In the genomic region with DNA sequence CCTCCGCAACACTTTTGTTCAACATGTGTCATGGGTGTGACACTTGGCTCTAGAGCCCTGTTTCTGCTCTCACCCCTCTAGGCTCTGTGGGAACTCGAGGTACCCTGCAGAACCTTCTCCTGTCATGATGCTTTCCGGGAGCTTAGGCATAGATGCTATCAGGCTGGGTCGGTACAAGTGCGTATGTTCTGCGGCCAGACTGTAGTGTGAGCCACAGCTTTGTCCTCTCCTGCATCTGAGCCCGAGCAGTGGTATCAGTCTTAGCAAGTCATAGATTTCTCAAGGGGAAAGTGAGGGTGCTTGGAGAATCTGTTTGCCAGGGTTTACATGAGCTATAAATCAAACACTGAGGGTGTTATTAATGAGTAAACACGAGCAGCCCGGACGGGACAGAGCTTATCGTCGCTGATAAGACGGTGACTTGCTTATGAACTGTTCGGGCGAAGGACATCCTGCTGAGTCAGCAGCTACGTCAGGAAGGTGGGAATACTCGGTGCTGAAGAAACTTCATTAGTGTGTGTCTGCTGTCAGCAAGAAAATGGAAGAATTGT, we compare ENCODE assay signal across 15 mouse cellular contexts. TPM values are rescaled to one million over a fixed set of nuclear protein-coding genes. Genes with fewer than 3 reads are reported as not detected.
DNase-seq lines count a peak whose midpoint lies in the region; ATAC-seq and TF ChIP-seq lines count a peak whose summit lies in the region.
"Had no signal": no experiment of that assay in that cellular context is flagged by ENCODE, and none has a peak within 500 bp of the region (broad histone marks: within the 10 kb centered on the region; RNA-seq: fewer than 3 reads in every experiment).

No protein-coding gene starts in this region.

- no peak overlapping the region for H3K9ac ChIP-seq in kidney, postnatal 0 days (ENCODE audit: low read depth, low read length)
- no peak overlapping the region for H3K9ac ChIP-seq in ES-E14 (ENCODE audit: insufficient read depth, low read depth, low read length, poor library complexity, severe bottlenecking)
- H3K9ac ChIP-seq in intestine, embryonic 15.5 days, result no peak overlapping the region
- no peak overlapping the region for H3K9ac ChIP-seq in forebrain, postnatal 0 days

- no peak for TF ChIP-seq CTCF in kidney, postnatal 0 days (IDR thresholded peaks at IDR 0.05; ENCODE audit: low read depth)
- TF ChIP-seq CTCF in forebrain, postnatal 0 days (IDR thresholded peaks at IDR 0.05; ENCODE audit: low read depth), result no peak

- peaks cover 11% of the 10 kb centered on the region; the same call in 1 of the 2 replicates for H3K4me1 ChIP-seq in kidney, postnatal 0 days (replicated peaks; ENCODE audit: insufficient read depth, low read length)
- no peaks in the 10 kb centered on the region for H3K4me1 ChIP-seq in ES-E14 (ENCODE audit: control insufficient read depth in 2 of 2, insufficient read depth in 2 of 2, low read length in 2 of 2, poor library complexity in 1 of 2)
- peaks cover 5% of the 10 kb centered on the region; the same call in 1 of the 2 replicates for H3K4me1 ChIP-seq in intestine, embryonic 15.5 days (replicated peaks)
- no peaks in the 10 kb centered on the region for H3K4me1 ChIP-seq in forebrain, postnatal 0 days (ENCODE audit: insufficient read depth)

- H3K27me3 ChIP-seq in kidney, postnatal 0 days (ENCODE audit: insufficient read depth, low read length), result no peaks in the 10 kb centered on the region
- H3K27me3 ChIP-seq in intestine, embryonic 15.5 days (replicated peaks), result peaks cover 16% of the 10 kb centered on the region
- H3K27me3 ChIP-seq in forebrain, postnatal 0 days (ENCODE audit: insufficient read depth, low read length), result no peaks in the 10 kb centered on the region

- no peak overlapping the region for H3K4me3 ChIP-seq in kidney, postnatal 0 days (replicated peaks; ENCODE audit: low read depth, low read length)
- no peak overlapping the region for H3K4me3 ChIP-seq in ES-E14 (ENCODE audit: insufficient read depth in 1 of 2, low read depth in 1 of 2, low read length in 2 of 2, poor library complexity in 1 of 2, severe bottlenecking in 1 of 2)
- no peak overlapping the region for H3K4me3 ChIP-seq in intestine, embryonic 15.5 days (replicated peaks)
- H3K4me3 ChIP-seq in forebrain, postnatal 0 days (ENCODE audit: low read depth, low read length), result no peak overlapping the region

- no peaks in the 10 kb centered on the region for H3K9me3 ChIP-seq in kidney, postnatal 0 days (replicated peaks; ENCODE audit: low read length)
- no peaks in the 10 kb centered on the region for H3K9me3 ChIP-seq in ES-E14 (ENCODE audit: control insufficient read depth, insufficient read depth, low read depth, low read length)
- H3K9me3 ChIP-seq in intestine, embryonic 15.5 days, result no peaks in the 10 kb centered on the region
- H3K9me3 ChIP-seq in forebrain, postnatal 0 days (ENCODE audit: low read length), result no peaks in the 10 kb centered on the region

- peak overlapping the region; percentile 14; the same call in 1 of the 2 replicates for H3K4me2 ChIP-seq in kidney, postnatal 0 days (ENCODE audit: low read length)
- H3K4me2 ChIP-seq in intestine, embryonic 15.5 days (replicated peaks), result no peak overlapping the region
- no peak overlapping the region for H3K4me2 ChIP-seq in forebrain, postnatal 0 days (ENCODE audit: low read depth)

- no peak overlapping the region for H3K27ac ChIP-seq in kidney, postnatal 0 days
- no peak overlapping the region for H3K27ac ChIP-seq in ES-E14 (ENCODE audit: insufficient read depth, low read depth, low read length, poor library complexity, severe bottlenecking)
- H3K27ac ChIP-seq in intestine, embryonic 15.5 days, result no peak overlapping the region
- no peak overlapping the region for H3K27ac ChIP-seq in forebrain, postnatal 0 days (ENCODE audit: low read depth, low read length)

- H3K36me3 ChIP-seq in kidney, postnatal 0 days (ENCODE audit: insufficient read depth, low read length), result no peaks in the 10 kb centered on the region
- no peaks in the 10 kb centered on the region for H3K36me3 ChIP-seq in ES-E14 (ENCODE audit: control insufficient read depth, insufficient read depth, low read length, poor library complexity, severe bottlenecking)
- H3K36me3 ChIP-seq in intestine, embryonic 15.5 days, result no peaks in the 10 kb centered on the region
- no peaks in the 10 kb centered on the region for H3K36me3 ChIP-seq in forebrain, postnatal 0 days (ENCODE audit: insufficient read depth)

- 28% methylated on average over 17 of the region's 17 CpGs for WGBS in kidney, postnatal 0 days
- 27% methylated on average over 17 of the region's 17 CpGs for WGBS in intestine, embryonic 15.5 days
- 72% methylated on average over 17 of the region's 17 CpGs for WGBS in forebrain, postnatal 0 days

- in situ Hi-C loops in ES-E14 (cut with MboI; ENCODE audit: low sequenced_read_pairs in 2 of 2, unreplicated experiment in 2 of 2), result no loop called here

- peak; percentile 24 for DNase-seq in kidney, postnatal 0 days (ENCODE audit: low spot score)
- DNase-seq in kidney, postnatal 14 days, result no peak
- no peak for DNase-seq in ES-E14 (ENCODE audit: low read depth, low spot score)
- DNase-seq in adrenal gland, postnatal 10 days, result peak; percentile 56
- no peak for DNase-seq in cerebellum, adult 11 months
- DNase-seq in forebrain, postnatal 0 days, result no peak
- DNase-seq: embryo, embryonic 11 days; thymus, postnatal 4 days had no signal

- ATAC-seq in kidney, postnatal 0 days (replicated peaks; ENCODE audit: low FRiP score, low read depth), result no peak
- ATAC-seq in intestine, embryonic 15.5 days, result peak; percentile 86
- no peak for ATAC-seq in cerebellum, adult (ENCODE audit: insufficient number of reproducible peaks, low FRiP score, low TSS enrichment)
- ATAC-seq in forebrain, postnatal 0 days, result no peak
- ATAC-seq: hindbrain, embryonic 16.5 days had no signal

TF ChIP-seq in ES-E14, 5 proteins besides CTCF, POLR2A, EP300 and RAD21:
- peak; percentile 92 for TF ChIP-seq MAFK (IDR thresholded peaks at IDR 0.05; ENCODE audit: insufficient read depth, low read depth, low read length)
- TF ChIP-seq ZC3H11A (IDR thresholded peaks at IDR 0.05; ENCODE audit: borderline replicate concordance, low read depth, low read length), result no peak

RNA-seq across cellular contexts. Expression of a gene that starts 10.1 kb away (rescaled TPM):
- 22.8 and 24.2 TPM in 2 replicates for polyA plus RNA-seq in kidney, postnatal 0 days (2015; fragmentation: Nextera tagmentation; extraction: Ambion mirVana)
- 28.4 and 57.8 TPM in 2 replicates for total RNA-seq in ES-E14 (2012; rRNA removed)
- total RNA-seq in adrenal gland, postnatal 10 days (2021), result 10 to 100 TPM; 20.6 to 23.0 TPM
- polyA plus RNA-seq in intestine, embryonic 15.5 days (2015; fragmentation: Nextera tagmentation; extraction: Ambion mirVana), result 23.3 and 27.5 TPM in 2 replicates
- total RNA-seq in forebrain, postnatal 0 days (2014; rRNA removed), result 9.7 and 11.5 TPM in 2 replicates
- 13.4 and 14.2 TPM in 2 replicates for polyA plus RNA-seq in forebrain, postnatal 0 days (2015; fragmentation: Nextera tagmentation; extraction: Ambion mirVana)

RNA-seq across cellular contexts. Expression of a gene that starts 42.7 kb away (rescaled TPM):
- not detected in 2 replicates for polyA plus RNA-seq in kidney, postnatal 0 days (2015; fragmentation: Nextera tagmentation; extraction: Ambion mirVana)
- total RNA-seq in ES-E14 (2012; rRNA removed), result not detected in 2 replicates
- total RNA-seq in adrenal gland, postnatal 10 days (2021), result not detected
- polyA plus RNA-seq in intestine, embryonic 15.5 days (2015; fragmentation: Nextera tagmentation; extraction: Ambion mirVana), result not detected in 2 replicates
- not detected in 2 replicates for total RNA-seq in forebrain, postnatal 0 days (2014; rRNA removed)
- polyA plus RNA-seq in forebrain, postnatal 0 days (2015; fragmentation: Nextera tagmentation; extraction: Ambion mirVana), result not detected in 2 replicates
- total RNA-seq: gastrocnemius, adult 8-10 months; layer of hippocampus, adult 18-20 months; left cerebral cortex, postnatal 36 days had no signal
- polyA plus RNA-seq: forebrain, embryonic 11.5 days; hindbrain, embryonic 16.5 days had no signal

Comparison
In these comparisons a context has a peak if more than half of its experiments do, and no peak if none do; other contexts are left out.
1. DNase-seq: peak in kidney, postnatal 0 days (single experiment) and adrenal gland, postnatal 10 days (single experiment); none in kidney, postnatal 14 days (single experiment), ES-E14 (single experiment), cerebellum, adult 11 months (single experiment) and forebrain, postnatal 0 days (single experiment).